Comparison of ENCODE assay signal across 14 mouse cellular contexts in genomic region chr4:137788511-137789049, GRCm38 (mm10). TPM values are rescaled to one million over a fixed set of nuclear protein-coding genes. Genes with fewer than 3 reads are reported as not detected.
DNase-seq lines count a peak whose midpoint lies in the region; ATAC-seq and TF ChIP-seq lines count a peak whose summit lies in the region.
"Had no signal": no experiment of that assay in that cellular context is flagged by ENCODE, and none has a peak within 500 bp of the region (broad histone marks: within the 10 kb centered on the region; RNA-seq: fewer than 3 reads in every experiment).

No protein-coding gene starts in this region.

- no peak overlapping the region for H3K4me3 ChIP-seq in liver, postnatal 0 days (ENCODE audit: low read depth, low read length)
- no peak overlapping the region for H3K4me3 ChIP-seq in liver, embryonic 12.5 days
- no peak overlapping the region for H3K4me3 ChIP-seq in kidney, postnatal 0 days (replicated peaks; ENCODE audit: low read depth, low read length)
- H3K4me3 ChIP-seq: heart, adult 2 months; limb, embryonic 12.5 days had no signal

- H3K4me2 ChIP-seq in liver, postnatal 0 days (ENCODE audit: low read depth, low read length): no peak overlapping the region
- H3K4me2 ChIP-seq in liver, embryonic 12.5 days: no peak overlapping the region
- H3K4me2 ChIP-seq in kidney, postnatal 0 days (ENCODE audit: low read length): no peak overlapping the region
- H3K4me2 ChIP-seq: limb, embryonic 12.5 days had no signal

- H3K9ac ChIP-seq in liver, postnatal 0 days (replicated peaks): no peak overlapping the region
- H3K9ac ChIP-seq in liver, embryonic 12.5 days: no peak overlapping the region
- H3K9ac ChIP-seq in kidney, postnatal 0 days (ENCODE audit: low read depth, low read length): no peak overlapping the region
- H3K9ac ChIP-seq: limb, embryonic 12.5 days had no signal

- H3K4me1 ChIP-seq in liver, postnatal 0 days (ENCODE audit: insufficient read depth): peaks cover 8% of the 10 kb centered on the region
- peaks cover 5% of the 10 kb centered on the region for H3K4me1 ChIP-seq in liver, embryonic 12.5 days
- H3K4me1 ChIP-seq in kidney, postnatal 0 days (replicated peaks; ENCODE audit: insufficient read depth, low read length): peaks cover 17% of the 10 kb centered on the region; the same call in 1 of the 2 replicates

- no peaks in the 10 kb centered on the region for H3K36me3 ChIP-seq in liver, postnatal 0 days (replicated peaks; ENCODE audit: insufficient read depth, low read length)
- no peaks in the 10 kb centered on the region for H3K36me3 ChIP-seq in liver, embryonic 12.5 days
- no peaks in the 10 kb centered on the region for H3K36me3 ChIP-seq in kidney, postnatal 0 days (ENCODE audit: insufficient read depth, low read length)
- H3K36me3 ChIP-seq: limb, embryonic 12.5 days had no signal

- peak; percentile 43 for DNase-seq in adrenal gland, adult 8-10 months
- DNase-seq in adrenal gland, postnatal 25 days: no peak
- no peak for DNase-seq in liver, postnatal 0 days
- peak; percentile 21 for DNase-seq in 416B (ENCODE audit: low read depth)
- peak; percentile 39 for DNase-seq in kidney, postnatal 0 days (ENCODE audit: low spot score)
- no peak for DNase-seq in layer of hippocampus, postnatal 14 days (ENCODE audit: low spot score in 2 of 2)
- no peak for DNase-seq in frontal cortex, postnatal 36 days (ENCODE audit: low spot score in 2 of 2)
- DNase-seq: cerebellum, postnatal 36 days; heart, adult 2 months; lung, postnatal 4 days; right cerebral cortex, postnatal 14 days had no signal

- ATAC-seq in liver, postnatal 0 days: peak; percentile 68
- ATAC-seq in liver, embryonic 12.5 days: no peak
- ATAC-seq in kidney, postnatal 0 days (replicated peaks; ENCODE audit: low FRiP score, low read depth): peak; percentile 76

- peak overlapping the region; percentile 58 for H3K27ac ChIP-seq in liver, postnatal 0 days (ENCODE audit: low read depth)
- no peak overlapping the region for H3K27ac ChIP-seq in liver, embryonic 12.5 days
- H3K27ac ChIP-seq in kidney, postnatal 0 days: no peak overlapping the region
- H3K27ac ChIP-seq: heart, adult 2 months; limb, embryonic 12.5 days had no signal

- 64% methylated on average over 7 of the region's 7 CpGs for WGBS in liver, postnatal 0 days (ENCODE audit: insufficient replicate concordance)
- 67% methylated on average over 7 of the region's 7 CpGs for WGBS in liver, embryonic 12.5 days (ENCODE audit: insufficient replicate concordance)
- WGBS in kidney, postnatal 0 days: 39% methylated on average over 7 of the region's 7 CpGs

- H3K27me3 ChIP-seq in liver, postnatal 0 days (ENCODE audit: insufficient read depth, low read length): no peaks in the 10 kb centered on the region
- H3K27me3 ChIP-seq in liver, embryonic 12.5 days (replicated peaks): peaks cover 44% of the 10 kb centered on the region
- no peaks in the 10 kb centered on the region for H3K27me3 ChIP-seq in kidney, postnatal 0 days (ENCODE audit: insufficient read depth, low read length)
- H3K27me3 ChIP-seq: limb, embryonic 12.5 days had no signal

- TF ChIP-seq CTCF in liver, postnatal 0 days (IDR thresholded peaks at IDR 0.05; ENCODE audit: low read depth): no peak
- no peak for TF ChIP-seq CTCF in kidney, postnatal 0 days (IDR thresholded peaks at IDR 0.05; ENCODE audit: low read depth)

- TF ChIP-seq EP300 in liver, postnatal 0 days (IDR thresholded peaks at IDR 0.05; ENCODE audit: low read depth): no peak; the same call in 1 of the 2 replicates

- H3K9me3 ChIP-seq in liver, postnatal 0 days (ENCODE audit: low read length): no peaks in the 10 kb centered on the region
- no peaks in the 10 kb centered on the region for H3K9me3 ChIP-seq in liver, embryonic 12.5 days (replicated peaks)
- no peaks in the 10 kb centered on the region for H3K9me3 ChIP-seq in kidney, postnatal 0 days (replicated peaks; ENCODE audit: low read length)
- H3K9me3 ChIP-seq: limb, embryonic 12.5 days had no signal

RNA-seq across cellular contexts. Expression of gene Alpl, which starts 7.6 kb away (rescaled TPM):
- total RNA-seq in adrenal gland, adult 8-10 months (2022): 100 to 1,000 TPM in 2 of 4 experiments, 1 to 10 TPM in 2; 5.0 to 180 (median 83.0) TPM
- total RNA-seq in adrenal gland, postnatal 25 days (2021): 4.6 and 6.1 TPM in 2 replicates
- polyA plus RNA-seq in liver, postnatal 0 days (2015; fragmentation: Nextera tagmentation; extraction: Ambion mirVana): 14.7 and 18.7 TPM in 2 replicates
- 5.1 and 6.5 TPM in 2 replicates for polyA plus RNA-seq in liver, embryonic 12.5 days (2016; fragmentation: Nextera tagmentation; extraction: Ambion mirVana)
- polyA plus RNA-seq in kidney, postnatal 0 days (2015; fragmentation: Nextera tagmentation; extraction: Ambion mirVana): 34.3 and 37.5 TPM in 2 replicates
- 1 to 10 TPM; 5.3 to 5.6 TPM for total RNA-seq in layer of hippocampus, postnatal 14 days (2021)
- total RNA-seq: hematopoietic stem cell, adult 5-6 weeks had no signal

Comparison
In these comparisons a context has a peak if more than half of its experiments do, and no peak if none do; other contexts are left out.
1. DNase-seq: peak in adrenal gland, adult 8-10 months (single experiment), 416B (single experiment) and kidney, postnatal 0 days (single experiment); none in adrenal gland, postnatal 25 days (single experiment), liver, postnatal 0 days (single experiment), layer of hippocampus, postnatal 14 days (0 of 2) and frontal cortex, postnatal 36 days (0 of 2).